Mouse (Mus musculus) G1E (cell line): ENCODE measurements around the gene Rab15. TPM values are rescaled to one million over a fixed set of nuclear protein-coding genes. Genes with fewer than 3 reads are reported as not detected.

Experiments used
- ATAC-seq: 2 replicates; pipeline ENCODE4 v1.8.0; 2016; ENCODE audit warnings: mild to moderate bottlenecking; ENCODE audit not compliant: insufficient number of reproducible peaks, poor library complexity, low FRiP score, severe bottlenecking; ENCODE audit errors: extremely low read depth
- DNase-seq: peaks from one replicate; pipeline ENCODE4 v3.0.0; 2012; ENCODE audit warnings: low spot score
- H3K27me3 ChIP-seq: 2 replicates; pipeline ENCODE4 v1.6.1; 2012; ENCODE audit warnings: mild to moderate bottlenecking, low read length, inconsistent platforms; ENCODE audit not compliant: insufficient read depth
- H3K36me3 ChIP-seq: replicated peaks from 2 replicates; pipeline ENCODE3; 2012; ENCODE audit warnings: mild to moderate bottlenecking, inconsistent platforms
- H3K4me1 ChIP-seq: 2 replicates; pipeline ENCODE4 v1.6.1; 2012; ENCODE audit warnings: low read depth, low read length, inconsistent platforms, mixed read lengths; ENCODE audit not compliant: insufficient read depth
- H3K4me3 ChIP-seq: 2 replicates; pipeline ENCODE4 v1.5.1; 2012; ENCODE audit warnings: low read depth, mild to moderate bottlenecking, inconsistent platforms, low read length, moderate library complexity, mixed read lengths
- H3K9me3 ChIP-seq: replicated peaks from 2 replicates; pipeline ENCODE4 v1.6.1; 2012; ENCODE audit warnings: inconsistent platforms
- CTCF ChIP-seq: IDR thresholded peaks from 2 replicates; pipeline ENCODE4 v1.5.1; 2012; ENCODE audit warnings: low read depth, low read length, inconsistent platforms, mixed read lengths
- GATA1 ChIP-seq: IDR thresholded peaks from 2 replicates; pipeline ENCODE4 v1.6.1; 2012; ENCODE audit warnings: borderline replicate concordance, low read length, inconsistent platforms, mixed read lengths
- GATA2 ChIP-seq: IDR thresholded peaks from 2 replicates; pipeline ENCODE4 v1.6.1; 2012; ENCODE audit warnings: low read depth, low read length, inconsistent platforms, borderline replicate concordance
- POLR2AphosphoS5 ChIP-seq: IDR thresholded peaks from 2 replicates; pipeline ENCODE4 v1.6.1; 2012; ENCODE audit warnings: low read depth, low read length, inconsistent platforms; ENCODE audit not compliant: insufficient replicate concordance
- TAL1 ChIP-seq: conservative IDR thresholded peaks from 2 replicates; pipeline ENCODE4 v1.6.1; 2012; ENCODE audit warnings: low read depth, low read length, inconsistent platforms, mixed read lengths
- polyA plus RNA-seq: library from polyadenylated mRNA; stranded (reverse); fragments of >175 nt; gene quantifications from 2 replicates; pipeline ENCODE4 v1.2.3, GENCODE M21; 2012
- total RNA-seq, 2 experiments: library from RNA; stranded (forward) in 1 of 2; stranded (reverse) in 1 of 2; fragments of 200-1000 nt in 1 of 2; fragments of >200 nt in 1 of 2; fragmentation: Nextera tagmentation in 1 of 2; gene quantifications; 2 replicates each; pipeline ENCODE4 v1.2.3; 2014 to 2017

Gene Rab15
- total and polyA plus RNA-seq, 3 experiments = 0.44 TPM; not detected in 2

DNA sequence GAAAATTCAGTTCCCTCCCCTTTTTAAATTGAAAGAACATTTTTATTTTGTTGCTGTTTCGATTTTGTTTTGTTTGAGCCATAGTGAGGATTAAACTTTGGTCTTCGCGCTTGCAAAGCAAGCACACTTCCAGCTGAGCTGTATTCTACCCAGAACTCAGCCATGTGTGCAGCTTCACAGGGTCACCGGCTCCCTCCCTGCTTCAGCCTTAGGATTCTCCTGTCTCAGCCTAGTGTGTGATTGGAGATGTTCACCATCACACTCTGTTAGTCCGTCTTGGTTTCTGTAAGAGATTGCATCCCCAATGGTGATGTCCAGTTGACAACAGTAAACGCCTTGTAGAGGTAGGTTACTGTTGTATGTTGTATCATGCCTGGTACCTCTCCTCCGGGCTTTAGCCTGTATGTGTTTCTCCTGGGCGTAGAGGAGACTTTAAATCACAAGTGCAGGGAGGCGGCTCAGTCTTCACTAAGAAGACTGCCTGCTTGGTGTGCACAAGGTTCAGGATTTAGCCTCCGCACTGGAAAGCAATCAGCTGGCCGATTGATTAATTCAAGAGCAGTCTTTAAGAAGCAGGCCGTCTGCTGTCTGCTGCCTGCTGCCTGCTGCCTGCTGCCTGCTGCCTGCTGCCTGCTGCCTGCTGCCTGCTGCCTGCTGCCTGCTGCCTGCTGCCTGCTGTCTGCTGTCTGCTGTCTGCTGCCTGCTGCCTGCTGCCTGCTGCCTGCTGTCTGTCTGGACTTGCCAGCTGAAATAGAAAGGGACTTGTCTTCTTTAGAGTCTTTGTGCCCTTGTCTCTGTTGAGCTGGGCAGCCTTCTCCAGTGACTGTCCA is 41.9 kb downstream of the Rab15 start:
- no peaks in the 10 kb centered on the region for H3K27me3 ChIP-seq
- TF ChIP-seq TAL1 (no peak), GATA2 (no peak)
- H3K36me3 ChIP-seq = peaks cover 48% of the 10 kb centered on the region
- H3K4me3 ChIP-seq = no peak overlapping the region
- DNase-seq = no peak
- ATAC-seq = no peak
- peaks cover 22% of the 10 kb centered on the region for H3K4me1 ChIP-seq
- no peaks in the 10 kb centered on the region for H3K9me3 ChIP-seq

DNA sequence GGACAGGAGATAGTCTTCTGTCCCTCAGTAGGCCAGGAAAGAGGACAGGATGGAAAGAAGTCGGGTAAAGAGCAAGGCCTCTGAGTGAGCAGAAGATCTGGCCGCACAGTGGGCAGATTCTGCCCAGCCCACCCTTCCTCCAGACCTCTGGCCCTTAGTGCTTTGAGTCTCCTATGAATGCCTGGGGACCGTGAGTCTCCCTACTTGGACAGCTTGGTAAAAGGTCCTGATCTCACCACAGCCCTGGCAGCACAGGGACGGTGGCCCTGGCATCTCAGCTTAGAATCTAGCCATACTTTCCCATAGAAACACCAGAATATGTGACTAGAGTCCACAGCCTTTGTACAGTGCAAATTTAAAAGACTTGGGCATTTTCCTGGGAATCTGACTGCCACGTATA is 42.8 kb downstream of the Rab15 start:
- no peak for DNase-seq

DNA sequence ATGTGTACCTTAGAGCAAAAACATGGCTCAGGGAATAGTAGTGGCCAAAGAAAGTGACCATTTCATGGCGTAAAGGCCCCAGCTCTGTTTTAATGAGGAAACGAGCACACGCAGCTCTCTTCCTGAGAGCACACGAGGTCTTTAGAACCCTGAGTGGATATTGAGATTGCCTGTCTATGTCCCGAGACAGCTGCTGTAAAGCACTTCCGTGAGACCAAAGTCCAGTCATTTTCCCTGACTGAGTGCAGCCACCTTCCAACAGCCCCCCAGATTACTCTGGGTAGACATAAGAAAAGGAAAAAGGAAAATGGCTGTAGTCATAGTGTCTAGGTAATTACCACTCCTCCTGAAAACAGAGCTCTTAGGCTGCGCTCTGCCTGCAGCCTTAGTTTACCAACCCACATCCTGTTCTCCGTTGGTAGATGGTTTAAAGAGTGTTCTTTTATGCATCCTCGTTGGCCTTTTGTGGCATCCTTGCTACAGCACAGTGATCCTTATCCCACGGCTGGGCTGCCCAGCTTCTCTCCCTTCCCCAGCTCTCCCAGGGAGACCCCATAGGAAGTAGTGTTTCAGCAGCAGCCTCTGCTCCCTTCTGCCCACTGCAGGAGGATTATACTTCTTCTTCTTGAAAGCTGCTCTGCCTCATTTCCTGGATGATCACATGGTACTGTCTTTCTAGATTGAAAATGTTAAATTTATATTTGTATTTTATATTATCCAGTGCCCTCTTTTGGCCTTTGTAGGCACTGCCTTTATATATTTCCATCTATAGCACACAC is 44.2 kb downstream of the Rab15 start:
- DNase-seq = peak; percentile 36
- peaks cover 44% of the 10 kb centered on the region for H3K4me1 ChIP-seq
- no peaks in the 10 kb centered on the region for H3K9me3 ChIP-seq
- TF ChIP-seq CTCF (no peak), GATA2 (no peak), TAL1 (no peak), GATA1 (no peak), POLR2AphosphoS5 (no peak)
- peaks cover 58% of the 10 kb centered on the region for H3K36me3 ChIP-seq
- no peak for ATAC-seq
- H3K4me3 ChIP-seq = no peak overlapping the region
- H3K27me3 ChIP-seq = no peaks in the 10 kb centered on the region

More for the DNA sequence above, 42.8 kb downstream of the Rab15 start:
- no peak for ATAC-seq
- Histone ChIP-seq H3K9me3 (no peaks in the 10 kb centered on the region), H3K4me3 (no peak overlapping the region), H3K4me1 (peaks cover 31% of the 10 kb centered on the region), H3K36me3 (peaks cover 57% of the 10 kb centered on the region), H3K27me3 (no peaks in the 10 kb centered on the region)
- TF ChIP-seq GATA1 (no peak), TAL1 (no peak), POLR2AphosphoS5 (no peak), GATA2 (no peak), CTCF (no peak)

GRCm38 (mm10) chr12:76777845-76778244 is 44.9 kb downstream of the Rab15 start:
- ATAC-seq (no peak), DNase-seq (no peak)
- peaks cover 49% of the 10 kb centered on the region for H3K4me1 ChIP-seq
- TF ChIP-seq POLR2AphosphoS5 = no peak
- TF ChIP-seq TAL1 = no peak
- TF ChIP-seq GATA2 = no peak
- TF ChIP-seq CTCF = no peak; the same call in 1 of the 2 replicates
- no peak for TF ChIP-seq GATA1
- H3K36me3 ChIP-seq = peaks cover 64% of the 10 kb centered on the region
- H3K9me3 ChIP-seq = no peaks in the 10 kb centered on the region
- H3K4me3 ChIP-seq = no peak overlapping the region
- H3K27me3 ChIP-seq = no peaks in the 10 kb centered on the region

DNA sequence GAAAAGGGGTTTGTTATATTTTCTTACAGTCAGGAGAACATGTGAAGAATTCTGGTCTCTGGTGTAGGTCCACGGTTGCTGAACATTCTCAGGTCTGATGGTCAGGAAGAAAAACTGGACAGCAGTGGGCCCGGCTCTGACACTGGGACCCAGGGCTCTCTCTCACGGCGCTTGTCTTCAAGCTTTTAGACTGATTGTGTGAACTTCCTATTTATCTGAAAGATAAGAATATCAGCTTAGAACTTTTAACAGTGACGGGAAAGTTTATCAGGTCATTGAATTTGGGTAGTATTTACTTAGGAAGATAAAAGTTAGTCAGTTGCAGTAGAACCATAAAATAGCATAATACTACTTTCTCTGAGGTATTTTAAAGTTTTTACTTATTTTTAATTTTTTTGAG is 45.8 kb downstream of the Rab15 start:
- Histone ChIP-seq H3K27me3 (no peaks in the 10 kb centered on the region), H3K9me3 (no peaks in the 10 kb centered on the region), H3K4me3 (no peak overlapping the region), H3K4me1 (peaks cover 49% of the 10 kb centered on the region), H3K36me3 (peaks cover 62% of the 10 kb centered on the region)
- no peak for DNase-seq
- ATAC-seq = no peak
- TF ChIP-seq GATA2 (no peak), CTCF (no peak), TAL1 (no peak), GATA1 (no peak)

DNA sequence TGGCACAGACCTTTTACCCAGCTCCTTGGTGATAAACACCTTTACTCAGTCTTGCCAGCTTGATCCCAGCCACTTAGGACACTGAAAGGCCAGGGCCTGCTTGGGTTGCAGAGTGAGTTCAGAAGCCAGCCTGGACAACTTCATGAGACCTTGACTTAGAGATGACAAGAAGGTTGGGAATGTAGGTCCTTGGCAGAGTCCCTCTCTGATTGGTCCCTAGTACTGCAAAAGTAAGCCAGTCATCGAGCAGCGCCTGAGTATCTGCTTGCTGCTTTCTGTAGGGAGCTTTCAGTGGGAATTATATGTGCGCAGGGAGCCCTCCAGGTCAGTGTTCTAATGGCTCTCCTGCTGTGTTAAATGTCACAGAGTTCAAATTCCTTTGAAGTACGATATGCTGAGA is 47.6 kb downstream of the Rab15 start:
- DNase-seq = no peak
- H3K36me3 ChIP-seq = peaks cover 58% of the 10 kb centered on the region
- TF ChIP-seq POLR2AphosphoS5 (no peak), CTCF (no peak)
- H3K9me3 ChIP-seq = no peaks in the 10 kb centered on the region
- H3K4me1 ChIP-seq = peaks cover 57% of the 10 kb centered on the region
- no peak for ATAC-seq
- no peaks in the 10 kb centered on the region for H3K27me3 ChIP-seq
- H3K4me3 ChIP-seq = no peak overlapping the region

DNA sequence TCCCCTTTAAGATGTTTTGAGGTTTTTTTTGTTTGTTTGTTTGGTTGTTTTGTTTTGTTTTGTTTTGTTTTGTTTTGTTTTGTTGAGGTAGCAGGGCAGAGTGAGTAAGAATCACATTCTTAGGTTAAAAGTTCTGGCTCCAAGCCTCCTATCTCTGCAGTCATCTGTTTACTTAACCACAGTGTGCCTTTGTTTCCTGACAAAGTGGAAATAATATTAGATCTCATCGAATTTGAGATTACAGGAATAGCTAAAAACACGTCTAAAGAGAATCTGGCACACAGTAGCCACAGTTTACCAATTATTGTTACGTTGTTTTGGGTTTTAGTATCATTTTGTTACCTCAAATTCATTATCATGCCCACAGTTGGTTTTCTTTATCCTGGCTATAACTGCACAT is 48.1 kb downstream of the Rab15 start:
- 0 out of 2 replicates have a peak, but pooled peaks have one; percentile 30 for ATAC-seq
- Histone ChIP-seq H3K27me3 (no peaks in the 10 kb centered on the region), H3K9me3 (no peaks in the 10 kb centered on the region), H3K4me1 (peaks cover 60% of the 10 kb centered on the region), H3K4me3 (no peak overlapping the region), H3K36me3 (peaks cover 57% of the 10 kb centered on the region)
- TF ChIP-seq CTCF (no peak), GATA2 (no peak), TAL1 (no peak), GATA1 (no peak), POLR2AphosphoS5 (no peak)
- no peak for DNase-seq
